Mouse (Mus musculus) liver, embryonic 14.5 days (tissue): ENCODE data around the gene Myo1c. TPM values are rescaled to one million over a fixed set of nuclear protein-coding genes. Genes with fewer than 3 reads are reported as not detected.

Experiments used
- ATAC-seq: fragments of 200-750 bp; cut with Nextera tagmentation; 2 replicates; pipeline ENCODE4 v1.8.0; 2017; ENCODE audit warnings: moderate number of reproducible peaks, mild to moderate bottlenecking, moderate library complexity; ENCODE audit not compliant: insufficient read depth
- DNase-seq, 3 experiments: peaks; one replicate each; pipeline ENCODE4 v3.0.0-alpha.2; 2012 to 2013; ENCODE audit warnings: low read depth in 3 of 3, low spot score in 3 of 3
- H3K27ac ChIP-seq: fragments of 300-500 bp; sonication (generic); 2 replicates; pipeline ENCODE4 v1.5.1; 2014; ENCODE audit warnings: moderate library complexity, mild to moderate bottlenecking, control low read depth, inconsistent platforms
- H3K27me3 ChIP-seq: fragments of 300-500 bp; sonication (generic); 2 replicates; pipeline ENCODE4 v1.6.1; 2014; ENCODE audit warnings: mild to moderate bottlenecking, low read length, moderate library complexity; ENCODE audit not compliant: control insufficient read depth, insufficient read depth
- H3K36me3 ChIP-seq: fragments of 300-500 bp; sonication (generic); replicated peaks from 2 replicates; pipeline ENCODE4 v1.6.1; 2014; ENCODE audit warnings: low read depth; ENCODE audit not compliant: control insufficient read depth, insufficient read depth
- H3K4me1 ChIP-seq, 2 experiments: fragments of 200-500 bp in 1 of 2; fragments of 300-500 bp in 1 of 2; sonication (generic) in 1 of 2; replicated peaks; 2 replicates each; pipeline ENCODE4 v1.6.1; 2012 to 2014; ENCODE audit warnings: antibody characterized with exemption in 1 of 2, inconsistent platforms in 1 of 2, low read length in 1 of 2; ENCODE audit not compliant: control insufficient read depth in 2 of 2, insufficient read depth in 2 of 2
- H3K4me2 ChIP-seq: fragments of 300-500 bp; sonication (generic); 2 replicates; pipeline ENCODE4 v1.6.1; 2014; ENCODE audit warnings: low read depth, mild to moderate bottlenecking, control low read depth, moderate library complexity
- H3K4me3 ChIP-seq, 2 experiments: fragments of 200-500 bp in 1 of 2; fragments of 300-500 bp in 1 of 2; sonication (generic) in 1 of 2; 2 replicates each; pipeline ENCODE4 v1.5.1; 2012 to 2014; ENCODE audit warnings: low read depth in 2 of 2, low read length in 2 of 2, mild to moderate bottlenecking in 2 of 2, control low read depth in 1 of 2, inconsistent platforms in 1 of 2, moderate library complexity in 1 of 2; ENCODE audit not compliant: insufficient read depth in 1 of 2
- H3K9ac ChIP-seq: fragments of 300-500 bp; sonication (generic); replicated peaks from 2 replicates; pipeline ENCODE4 v1.6.1; 2014; ENCODE audit warnings: mild to moderate bottlenecking, control low read depth, moderate library complexity
- H3K9me3 ChIP-seq: fragments of 300-500 bp; sonication (generic); 2 replicates; pipeline ENCODE4 v1.6.1; 2016; ENCODE audit warnings: low read length, mixed read lengths; ENCODE audit not compliant: control insufficient read depth
- CTCF ChIP-seq: IDR thresholded peaks from 2 replicates; pipeline ENCODE4 v1.5.1; 2016; ENCODE audit warnings: antibody characterized with exemption, low read depth, control low read depth
- EP300 ChIP-seq: IDR thresholded peaks from 2 replicates; pipeline ENCODE4 v1.6.1; 2016; ENCODE audit warnings: antibody characterized with exemption, low read depth
- WGBS: fragments of 180-500 bp; shearing (Covaris S2); extraction: QIAGEN DNeasy Blood & Tissue Kit; methylation state at CpG from one replicate; pipeline ENCODE4 v1.1.7; 2014; ENCODE audit not compliant: insufficient replicate concordance; 5-methylcytosine and 5-hydroxymethylcytosine counted together
- polyA plus RNA-seq, 2 experiments: library from polyadenylated mRNA; depleted of rRNA in 1 of 2; stranded (reverse) in 1 of 2; unstranded in 1 of 2; fragments of >200 nt; fragmentation: Nextera tagmentation in 1 of 2; extraction: Ambion mirVana in 1 of 2; gene quantifications; 2 replicates each; pipeline versions ENCODE4 v1.2.1 to v1.2.3; 2012 to 2014

Gene Myo1c
- polyA plus RNA-seq, 2 experiments, result 12.6 to 14.4 TPM

DNA sequence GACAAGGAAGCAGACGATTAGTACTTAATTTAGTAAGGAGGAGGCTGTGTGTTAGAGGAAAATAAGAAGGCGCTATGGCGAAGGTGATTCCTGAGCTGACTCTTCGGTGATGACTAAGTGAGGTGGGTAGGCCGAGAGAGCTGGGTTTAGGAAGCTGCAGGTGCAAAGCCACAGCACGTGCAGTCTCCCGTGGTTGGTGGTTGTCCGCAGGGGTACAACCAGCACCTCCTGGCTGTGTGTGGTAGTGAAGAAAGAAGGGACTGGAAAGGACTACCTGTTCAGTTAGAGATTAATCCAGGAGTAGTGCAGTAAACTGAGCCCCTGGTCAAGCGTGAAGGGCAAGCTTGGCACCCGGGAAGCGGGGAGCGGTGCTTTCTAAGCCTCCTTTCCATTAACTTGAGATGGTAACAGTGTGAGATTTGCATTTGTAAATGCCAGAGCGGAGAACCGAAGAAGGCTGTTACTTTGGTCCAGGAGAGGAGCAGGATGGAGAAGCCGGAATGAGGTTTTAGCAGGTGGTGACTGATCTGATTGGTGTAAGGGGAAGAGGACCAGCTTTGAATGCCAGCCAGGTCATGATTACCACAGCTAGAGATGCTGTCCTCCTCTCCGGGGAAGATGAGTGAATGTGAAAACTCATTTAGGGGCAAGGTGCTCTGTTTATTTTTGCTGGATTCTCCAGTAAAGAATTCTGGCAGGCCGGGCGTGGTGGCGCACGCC, 2.1 kb downstream of the Myo1c start:
- no peak for DNase-seq
- WGBS, result 25% methylated on average over 20 of the region's 20 CpGs
- no peaks in the 10 kb centered on the region for H3K27me3 ChIP-seq
- H3K9ac ChIP-seq, result peak overlapping the region; percentile 94
- H3K4me3 ChIP-seq, result peak overlapping the region; percentile 84 to 85
- TF ChIP-seq CTCF (peak; percentile 18; the same call in 1 of the 2 replicates), EP300 (no peak)
- peaks cover 40 to 54% of the 10 kb centered on the region in 2 experiments for H3K4me1 ChIP-seq
- no peaks in the 10 kb centered on the region for H3K9me3 ChIP-seq
- ATAC-seq, result no peak
- H3K27ac ChIP-seq, result no peak overlapping the region
- H3K4me2 ChIP-seq, result peak overlapping the region; percentile 96
- no peaks in the 10 kb centered on the region for H3K36me3 ChIP-seq

DNA sequence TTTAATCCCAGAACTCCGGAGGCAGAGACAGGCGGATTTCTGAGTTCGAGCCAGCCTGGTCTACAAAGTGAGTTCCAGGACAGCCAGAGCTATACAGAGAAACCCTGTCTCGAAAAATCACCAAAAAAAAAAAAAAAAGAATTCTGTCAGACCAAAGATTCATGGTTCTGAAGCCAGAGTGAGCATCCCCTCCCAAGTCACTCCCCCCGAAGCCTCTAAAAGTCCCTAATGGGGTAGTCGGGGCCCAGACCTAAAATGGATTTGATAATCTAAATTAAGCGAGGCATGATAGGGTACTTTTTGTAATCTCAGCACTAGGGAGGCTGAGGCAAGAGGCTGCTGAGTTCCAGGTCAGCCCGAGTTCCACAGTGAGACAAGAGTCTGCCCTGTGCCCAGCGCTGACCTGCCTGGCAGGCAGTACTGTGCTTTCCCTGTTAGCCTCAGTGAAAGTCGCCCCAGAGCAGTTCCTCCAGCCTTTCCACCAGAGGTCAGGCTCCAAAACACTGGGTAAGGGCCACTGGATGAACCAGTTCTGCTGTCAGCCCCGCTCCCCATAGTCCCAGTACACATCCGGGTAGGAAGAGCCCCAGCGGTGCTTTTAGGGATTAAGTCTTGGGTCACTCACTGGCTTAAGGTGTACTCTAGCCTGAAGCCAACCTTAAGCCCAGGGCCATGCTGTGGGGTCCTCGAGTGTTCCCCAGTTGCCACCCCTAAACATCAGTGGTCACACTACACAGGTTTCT, 2.8 kb downstream of the Myo1c start:
- Histone ChIP-seq H3K9me3 (no peaks in the 10 kb centered on the region), H3K4me1 (peaks cover 40 to 54% of the 10 kb centered on the region in 2 experiments), H3K27ac (peak overlapping the region; percentile 92), H3K36me3 (no peaks in the 10 kb centered on the region), H3K9ac (peak overlapping the region; percentile 35), H3K4me3 (peak overlapping the region; percentile 59 to 85), H3K27me3 (no peaks in the 10 kb centered on the region), H3K4me2 (peak overlapping the region; percentile 96)
- no peak for DNase-seq
- ATAC-seq, result no peak
- peak; percentile 37 for TF ChIP-seq CTCF
- no peak for TF ChIP-seq EP300
- WGBS, result 22% methylated on average over 14 of the region's 14 CpGs

DNA sequence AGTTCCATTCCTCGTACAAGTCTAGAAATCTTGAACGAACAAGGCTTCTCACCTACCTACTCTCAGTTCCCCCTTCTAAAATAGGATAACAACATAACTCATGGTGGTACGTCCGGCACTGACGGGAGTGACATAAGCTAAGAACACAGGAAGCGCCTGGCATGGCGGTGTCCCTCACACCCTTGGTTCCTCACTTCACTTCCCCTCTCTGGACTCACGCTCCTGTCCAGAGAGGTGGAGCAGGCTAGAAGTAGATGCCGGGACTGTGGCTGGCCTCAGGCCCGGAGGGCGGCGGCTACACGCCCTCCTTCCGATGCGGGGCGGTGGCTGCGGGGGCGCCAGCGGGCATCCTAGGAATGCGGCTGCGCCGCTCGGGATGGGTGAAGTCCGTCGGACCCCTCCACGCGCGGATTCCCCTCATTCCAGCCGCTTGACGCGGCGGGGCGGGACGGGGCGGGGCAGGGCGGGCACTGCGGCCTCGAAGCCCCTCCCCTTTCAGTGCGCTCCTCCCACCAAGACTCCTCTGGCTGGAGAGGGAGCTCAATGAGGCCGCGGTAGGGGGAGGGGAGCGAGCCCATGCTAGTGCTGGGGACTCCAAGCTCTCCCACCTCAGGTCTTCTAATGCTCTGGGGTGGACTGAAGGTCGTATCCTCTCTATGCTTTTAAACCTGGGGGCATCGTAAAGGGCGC, 3.6 kb downstream of the Myo1c start:
- Histone ChIP-seq H3K4me1 (peaks cover 40 to 52% of the 10 kb centered on the region in 2 experiments), H3K27ac (peak overlapping the region; percentile 92), H3K9ac (peak overlapping the region; percentile 82), H3K9me3 (no peaks in the 10 kb centered on the region), H3K4me2 (peak overlapping the region; percentile 96), H3K27me3 (no peaks in the 10 kb centered on the region), H3K36me3 (no peaks in the 10 kb centered on the region), H3K4me3 (peak overlapping the region; percentile 59 to 85)
- WGBS, result under 1% methylated on average over 42 of the region's 45 CpGs
- peak; percentile 65 to 76 (median 71) for DNase-seq
- TF ChIP-seq CTCF, result no peak
- TF ChIP-seq EP300, result no peak
- peak; percentile 71 for ATAC-seq

DNA sequence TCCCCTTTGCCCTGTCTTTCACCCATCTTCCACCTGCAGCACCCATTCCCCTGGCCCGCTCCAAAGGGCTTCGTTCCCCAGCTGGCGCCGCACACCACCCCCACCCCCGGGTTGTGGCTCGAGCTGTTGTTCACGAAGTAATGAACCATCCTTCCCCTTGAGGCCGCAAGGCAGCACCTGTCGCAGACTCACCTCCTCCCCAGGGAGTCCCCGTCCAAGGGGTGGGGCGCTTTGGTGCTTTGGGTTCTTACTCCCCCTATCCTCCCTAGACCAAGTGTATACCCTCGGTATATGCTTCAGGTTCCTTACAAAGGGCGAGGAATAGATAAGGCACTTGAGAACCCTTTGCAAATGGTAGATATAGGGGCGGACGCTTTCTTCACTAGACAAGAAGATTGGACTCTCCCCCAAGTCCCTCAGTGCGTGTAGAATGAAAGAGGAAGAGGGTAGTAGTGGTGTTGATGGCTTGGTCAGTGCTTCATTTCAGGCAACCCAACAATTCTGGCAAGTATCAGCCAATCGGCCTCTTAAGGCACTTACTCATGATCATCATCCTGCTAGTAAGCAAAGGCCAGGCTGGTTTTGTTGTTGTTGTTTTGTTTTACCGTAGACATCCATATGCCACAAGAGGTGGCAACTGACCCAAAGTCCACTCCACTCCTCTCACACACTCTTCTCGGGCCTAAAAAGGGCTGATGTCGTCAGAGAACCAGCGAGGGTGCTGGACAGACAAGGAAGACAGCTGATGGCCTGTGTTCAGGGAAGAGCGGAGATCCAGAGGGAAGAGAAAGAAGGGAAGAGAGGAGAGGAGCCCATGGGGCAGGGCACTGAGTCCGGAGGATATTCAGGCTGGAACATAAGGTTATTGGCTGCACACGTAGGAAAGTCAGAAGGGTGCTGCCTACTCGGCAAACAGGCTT, 4.4 kb downstream of the Myo1c start:
- Histone ChIP-seq H3K9me3 (no peaks in the 10 kb centered on the region), H3K27ac (peak overlapping the region; percentile 92), H3K36me3 (no peaks in the 10 kb centered on the region; the same call in 1 of the 2 replicates), H3K4me2 (peak overlapping the region; percentile 96), H3K4me3 (peak overlapping the region; percentile 59 to 85), H3K27me3 (no peaks in the 10 kb centered on the region), H3K9ac (peak overlapping the region; percentile 82), H3K4me1 (peaks cover 37 to 45% of the 10 kb centered on the region in 2 experiments)
- peak; percentile 58 for ATAC-seq
- 16% methylated on average over 25 of the region's 25 CpGs for WGBS
- TF ChIP-seq EP300 (peak; percentile 55), CTCF (no peak)
- peak; percentile 59 to 66 (median 66) for DNase-seq
